Mouse (Mus musculus): ENCODE measurements at regions not wholly inside any gene's neighbourhood (a gene's known extent, or its start where the extent isn't known, plus 50 kb on each side); places are given as distances from the start of the nearest gene placed in this dataset.

DNA sequence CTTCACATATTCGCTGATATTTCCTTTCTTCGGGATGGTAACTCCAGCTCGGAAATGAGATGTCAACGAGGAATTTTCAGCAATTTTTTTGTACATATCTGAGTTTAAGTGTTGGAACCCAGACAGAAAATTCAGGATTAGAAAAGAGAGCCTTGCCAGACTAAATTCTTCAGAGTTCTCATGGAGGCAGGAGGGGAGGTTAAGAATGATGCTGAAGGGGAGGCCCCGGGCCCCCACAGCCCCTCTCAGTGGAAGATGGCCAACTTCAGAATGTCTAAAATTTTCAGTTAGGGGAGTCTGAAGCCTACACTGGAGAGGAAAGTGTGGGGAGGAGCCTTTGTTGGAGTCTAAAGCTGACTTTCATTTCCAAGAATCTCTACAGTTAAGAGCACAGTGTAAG is 184.8 kb downstream of the Lpin1 start:
- no peak for DNase-seq (ENCODE audit: low read depth, low spot score)
- Histone ChIP-seq H3K79me2 (ENCODE audit: control insufficient read depth, insufficient read depth, low read length, poor library complexity) (no peaks in the 10 kb centered on the region), H3K9ac (ENCODE audit: control insufficient read depth, low read depth, low read length, poor library complexity, severe bottlenecking) (no peak overlapping the region), H3K9me3 (replicated peaks; ENCODE audit: insufficient read depth, low read length) (no peaks in the 10 kb centered on the region), H3K27ac (ENCODE audit: control insufficient read depth, low read depth, low read length) (no peak overlapping the region), H3K4me1 (ENCODE audit: control insufficient read depth in 1 of 2, insufficient read depth in 2 of 2, low read length in 2 of 2) (no peaks in the 10 kb centered on the region), H3K36me3 (ENCODE audit: control insufficient read depth in 1 of 2, insufficient read depth in 2 of 2, low read length in 2 of 2) (no peaks in the 10 kb centered on the region), H3K4me3 (ENCODE audit: control insufficient read depth in 1 of 2, insufficient read depth in 1 of 2, low read depth in 2 of 2, low read length in 2 of 2) (no peak overlapping the region), H3K27me3 (ENCODE audit: control insufficient read depth in 1 of 2, insufficient read depth in 2 of 2, low read length in 2 of 2) (peaks cover 0 to 2% of the 10 kb centered on the region in 2 experiments; a peak in 1 of 4 replicates)
- no peak for TF ChIP-seq MAFK (IDR thresholded peaks at IDR 0.05; ENCODE audit: borderline replicate concordance, low read depth, low read length)
- TF ChIP-seq ZNF384 (IDR thresholded peaks at IDR 0.05; ENCODE audit: low read depth, low read length) = no peak
- TF ChIP-seq E2F4 (IDR thresholded peaks at IDR 0.05; ENCODE audit: borderline replicate concordance, low read depth, low read length) = no peak
- TF ChIP-seq SIN3A (IDR thresholded peaks at IDR 0.05; ENCODE audit: low read length) = no peak

DNA sequence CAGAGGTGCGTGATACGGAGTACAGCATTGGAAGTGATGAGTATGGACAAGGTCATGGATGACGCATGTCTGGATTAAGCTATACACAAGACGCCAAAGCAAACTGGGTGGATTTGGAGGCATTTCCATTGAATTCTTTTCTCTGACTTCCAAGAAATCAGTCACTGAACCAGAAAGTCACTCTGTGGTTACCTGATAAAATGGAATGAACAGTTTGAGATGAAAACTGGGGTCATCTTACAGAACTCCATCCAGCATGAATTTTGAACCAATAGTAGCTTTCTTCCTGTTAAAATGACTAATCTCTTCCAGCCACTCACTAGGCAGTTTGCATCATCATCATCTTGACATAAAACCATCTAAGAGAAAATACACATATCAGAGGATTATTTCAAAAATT is 186.2 kb downstream of the Lpin1 start:
- no peak for DNase-seq (ENCODE audit: low read depth, low spot score)
- Histone ChIP-seq H3K4me3 (ENCODE audit: control insufficient read depth in 1 of 2, insufficient read depth in 1 of 2, low read depth in 2 of 2, low read length in 2 of 2) (no peak overlapping the region), H3K27me3 (ENCODE audit: control insufficient read depth in 1 of 2, insufficient read depth in 2 of 2, low read length in 2 of 2) (no peaks in the 10 kb centered on the region), H3K4me1 (ENCODE audit: control insufficient read depth in 1 of 2, insufficient read depth in 2 of 2, low read length in 2 of 2) (no peaks in the 10 kb centered on the region), H3K79me2 (ENCODE audit: control insufficient read depth, insufficient read depth, low read length, poor library complexity) (no peaks in the 10 kb centered on the region), H3K9ac (ENCODE audit: control insufficient read depth, low read depth, low read length, poor library complexity, severe bottlenecking) (no peak overlapping the region), H3K36me3 (ENCODE audit: control insufficient read depth in 1 of 2, insufficient read depth in 2 of 2, low read length in 2 of 2) (no peaks in the 10 kb centered on the region), H3K27ac (ENCODE audit: control insufficient read depth, low read depth, low read length) (no peak overlapping the region), H3K9me3 (replicated peaks; ENCODE audit: insufficient read depth, low read length) (no peaks in the 10 kb centered on the region)
- no peak for TF ChIP-seq ZMIZ1 (IDR thresholded peaks at IDR 0.05; ENCODE audit: low read depth, low read length)
- no peak for TF ChIP-seq CHD1 (IDR thresholded peaks at IDR 0.05; ENCODE audit: low read depth, low read length)
- no peak for TF ChIP-seq ZNF384 (IDR thresholded peaks at IDR 0.05; ENCODE audit: low read depth, low read length)
- TF ChIP-seq GATA1 (IDR thresholded peaks at IDR 0.05; ENCODE audit: low read depth, low read length) = no peak
- TF ChIP-seq POLR2AphosphoS5 (IDR thresholded peaks at IDR 0.05; ENCODE audit: borderline replicate concordance, low read depth, low read length) = no peak
- no peak for TF ChIP-seq E2F4 (IDR thresholded peaks at IDR 0.05; ENCODE audit: borderline replicate concordance, low read depth, low read length)
- no peak for TF ChIP-seq MAFK (IDR thresholded peaks at IDR 0.05; ENCODE audit: borderline replicate concordance, low read depth, low read length)
- no peak for TF ChIP-seq KAT2A (conservative IDR thresholded peaks at IDR 0.05; ENCODE audit: low read depth, low read length)
- TF ChIP-seq MYC (IDR thresholded peaks at IDR 0.05; ENCODE audit: low read depth, low read length) = no peak
- no peak for TF ChIP-seq HCFC1 (IDR thresholded peaks at IDR 0.05; ENCODE audit: low read depth, low read length)
- TF ChIP-seq GABPA (IDR thresholded peaks at IDR 0.05; ENCODE audit: low read depth, low read length) = no peak
- no peak for TF ChIP-seq NRF1 (IDR thresholded peaks at IDR 0.05; ENCODE audit: insufficient read depth, low read depth, low read length, poor library complexity, severe bottlenecking)
- TF ChIP-seq CHD2 (IDR thresholded peaks at IDR 0.05; ENCODE audit: low read length) = no peak
- TF ChIP-seq NELFE (IDR thresholded peaks at IDR 0.05; ENCODE audit: low read depth, low read length) = no peak
- no peak for TF ChIP-seq MXI1 (IDR thresholded peaks at IDR 0.05; ENCODE audit: low read depth, low read length)
- no peak for TF ChIP-seq SIN3A (IDR thresholded peaks at IDR 0.05; ENCODE audit: low read length)
- TF ChIP-seq USF1 (IDR thresholded peaks at IDR 0.05; ENCODE audit: low read depth, low read length) = no peak

Data from MEL (cell line).